Mouse (Mus musculus) liver, embryonic 12.5 days (tissue): ENCODE data around the gene Rrbp1. TPM values are rescaled to one million over a fixed set of nuclear protein-coding genes. Genes with fewer than 3 reads are reported as not detected.

Experiments
- ATAC-seq: fragments of 200-750 bp; cut with Nextera tagmentation; 2 replicates; pipeline ENCODE4 v1.8.0; 2017; ENCODE audit warnings: moderate number of reproducible peaks, mild to moderate bottlenecking, moderate library complexity
- H3K27ac ChIP-seq: fragments of 300-500 bp; sonication (generic); 2 replicates; pipeline ENCODE4 v1.5.1; 2016; ENCODE audit warnings: mild to moderate bottlenecking
- H3K27me3 ChIP-seq: fragments of 300-500 bp; sonication (generic); replicated peaks from 2 replicates; pipeline ENCODE4 v1.6.1; 2016; ENCODE audit warnings: mild to moderate bottlenecking, moderate library complexity
- H3K36me3 ChIP-seq: fragments of 300-500 bp; sonication (generic); 2 replicates; pipeline ENCODE4 v1.6.1; 2016; ENCODE audit warnings: mild to moderate bottlenecking, moderate library complexity
- H3K4me1 ChIP-seq: fragments of 300-500 bp; sonication (generic); 2 replicates; pipeline ENCODE4 v1.6.1; 2016
- H3K4me2 ChIP-seq: fragments of 300-500 bp; sonication (generic); 2 replicates; pipeline ENCODE4 v1.6.1; 2016; ENCODE audit warnings: mild to moderate bottlenecking, moderate library complexity
- H3K4me3 ChIP-seq: fragments of 300-500 bp; sonication (generic); 2 replicates; pipeline ENCODE4 v1.5.1; 2016; ENCODE audit warnings: mild to moderate bottlenecking, moderate library complexity
- H3K9ac ChIP-seq: fragments of 300-500 bp; sonication (generic); 2 replicates; pipeline ENCODE4 v1.6.1; 2016; ENCODE audit warnings: mild to moderate bottlenecking, moderate library complexity
- H3K9me3 ChIP-seq: fragments of 300-500 bp; sonication (generic); replicated peaks from 2 replicates; pipeline ENCODE4 v1.6.1; 2016; ENCODE audit warnings: mild to moderate bottlenecking, moderate library complexity
- WGBS: fragments of 180-500 bp; shearing (Covaris S2); methylation state at CpG from one replicate; pipeline ENCODE4 v1.1.7; 2016; ENCODE audit not compliant: insufficient replicate concordance; 5-methylcytosine and 5-hydroxymethylcytosine counted together
- polyA plus RNA-seq: library from polyadenylated mRNA; unstranded; fragments of >200 nt; fragmentation: Nextera tagmentation; extraction: Ambion mirVana; gene quantifications from 2 replicates; pipeline ENCODE4 v1.2.1, GENCODE M21; 2016

The Rrbp1 gene
- polyA plus RNA-seq, 1 experiment from 2014 or later, result 60.8 TPM

- 28% methylated on average over 6 of the region's 6 CpGs for WGBS
- 0 out of 2 replicates have a peak overlapping the region, but pooled peaks have one; percentile 36 for H3K9ac ChIP-seq
Observed at GRCm38 (mm10) chr2:143980781-143981398, 30.2 kb downstream of the Rrbp1 start.

GRCm38 (mm10) chr2:143978444-143979147, 32.5 kb downstream of the Rrbp1 start:
- H3K27ac ChIP-seq, result no peak overlapping the region
- 80% methylated on average over 8 of the region's 8 CpGs for WGBS
- H3K27me3 ChIP-seq, result no peaks in the 10 kb centered on the region
- peaks cover 50% of the 10 kb centered on the region for H3K4me1 ChIP-seq
- H3K9ac ChIP-seq, result no peak overlapping the region
- peaks cover 52% of the 10 kb centered on the region for H3K36me3 ChIP-seq
- no peak overlapping the region for H3K4me3 ChIP-seq
- no peaks in the 10 kb centered on the region for H3K9me3 ChIP-seq
- H3K4me2 ChIP-seq, result no peak overlapping the region
- no peak for ATAC-seq

More at GRCm38 (mm10) chr2:143980781-143981398, 30.2 kb downstream of the Rrbp1 start:
- Histone ChIP-seq H3K27ac (peak overlapping the region; percentile 71), H3K36me3 (peaks cover 53% of the 10 kb centered on the region), H3K4me3 (peak overlapping the region; percentile 4; the same call in 1 of the 2 replicates), H3K9me3 (no peaks in the 10 kb centered on the region), H3K4me1 (peaks cover 52% of the 10 kb centered on the region), H3K4me2 (peak overlapping the region; percentile 56), H3K27me3 (no peaks in the 10 kb centered on the region)
- peak; percentile 88 for ATAC-seq

GRCm38 (mm10) chr2:143975146-143975649, 35.9 kb downstream of the Rrbp1 start:
- Histone ChIP-seq H3K27me3 (no peaks in the 10 kb centered on the region), H3K36me3 (peaks cover 78% of the 10 kb centered on the region), H3K9me3 (no peaks in the 10 kb centered on the region), H3K4me3 (no peak overlapping the region), H3K9ac (no peak overlapping the region), H3K4me1 (peaks cover 20% of the 10 kb centered on the region; the same call in 1 of the 2 replicates), H3K4me2 (no peak overlapping the region), H3K27ac (no peak overlapping the region)
- ATAC-seq, result no peak
- WGBS, result 83% methylated on average over 5 of the region's 5 CpGs

DNA sequence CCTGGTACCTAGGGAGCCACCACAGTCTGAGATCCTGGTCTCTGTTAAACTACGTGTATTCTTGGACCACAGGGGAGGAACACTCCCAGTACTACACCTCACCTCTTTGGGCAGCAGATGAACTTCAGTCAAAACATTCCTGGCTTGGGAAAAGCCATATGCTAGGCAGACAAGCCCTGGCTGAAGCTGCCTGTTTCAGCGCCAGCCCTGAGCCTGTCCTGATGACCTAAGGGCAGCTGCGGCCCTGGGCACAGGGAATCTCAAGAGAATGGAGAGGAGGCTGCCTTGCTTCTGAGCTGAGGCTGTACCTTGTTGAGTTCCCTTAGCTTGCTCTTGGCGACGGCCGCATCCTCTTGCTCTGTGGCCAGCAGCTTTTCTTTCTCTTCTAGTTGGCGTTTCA, 37.9 kb downstream of the Rrbp1 start:
- 86% methylated on average over 7 of the region's 7 CpGs for WGBS
- Histone ChIP-seq H3K4me2 (no peak overlapping the region), H3K4me1 (0 out of 2 replicates have a peak, but pooled peaks cover 3% of the 10 kb centered on the region), H3K36me3 (peaks cover 82% of the 10 kb centered on the region), H3K9ac (no peak overlapping the region), H3K4me3 (no peak overlapping the region), H3K27ac (no peak overlapping the region), H3K9me3 (no peaks in the 10 kb centered on the region), H3K27me3 (no peaks in the 10 kb centered on the region)
- no peak for ATAC-seq

DNA sequence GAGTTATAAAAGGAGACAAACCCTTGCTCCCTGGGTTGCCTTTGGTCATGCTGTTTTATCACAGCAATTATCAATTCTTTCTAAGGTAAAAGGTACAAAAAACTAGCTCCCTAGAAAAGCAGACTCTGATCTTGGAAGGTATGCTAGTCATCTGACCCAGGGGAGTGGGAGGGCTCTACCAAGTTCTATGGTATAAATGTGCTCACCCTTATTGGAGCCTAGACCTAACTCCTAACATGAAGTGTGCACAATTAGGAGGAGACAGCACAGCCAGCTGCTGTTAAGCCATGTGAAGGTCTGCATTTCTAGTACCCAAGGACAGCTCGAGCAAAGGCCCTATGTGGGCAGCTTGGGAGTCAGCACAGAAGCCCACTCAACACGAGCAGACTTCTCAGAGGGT, 39.2 kb downstream of the Rrbp1 start:
- 69% methylated on average over 2 of the region's 2 CpGs for WGBS
- H3K36me3 ChIP-seq, result peaks cover 92% of the 10 kb centered on the region

DNA sequence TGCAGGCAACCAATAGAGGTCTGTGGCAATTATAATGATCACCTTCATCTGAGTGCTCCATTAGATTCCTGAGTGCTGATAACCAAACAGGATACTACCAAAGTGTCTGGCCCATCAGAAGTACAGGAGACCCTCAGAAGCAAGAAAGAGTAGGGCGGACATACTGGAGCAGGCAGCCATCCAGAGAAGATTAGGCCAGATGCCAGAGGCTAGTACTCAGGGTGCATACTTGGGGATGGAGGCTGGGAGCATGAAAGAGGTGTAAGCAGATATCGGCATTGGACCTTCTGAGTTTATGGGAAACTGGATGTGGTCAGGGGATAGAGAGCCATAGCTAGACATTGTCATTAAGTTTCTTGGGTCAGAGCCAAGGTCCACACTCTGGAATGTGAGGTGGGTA, 40.2 kb downstream of the Rrbp1 start:
- no peak for ATAC-seq
- Histone ChIP-seq H3K4me3 (no peak overlapping the region), H3K27ac (no peak overlapping the region), H3K9ac (no peak overlapping the region), H3K4me1 (no peaks in the 10 kb centered on the region), H3K9me3 (no peaks in the 10 kb centered on the region), H3K4me2 (no peak overlapping the region), H3K36me3 (peaks cover 98% of the 10 kb centered on the region), H3K27me3 (no peaks in the 10 kb centered on the region)
- 78% methylated on average over 2 of the region's 2 CpGs for WGBS

More for the DNA sequence above, 39.2 kb downstream of the Rrbp1 start:
- H3K9me3 ChIP-seq, result no peaks in the 10 kb centered on the region
- no peaks in the 10 kb centered on the region for H3K27me3 ChIP-seq
- no peak for ATAC-seq
- H3K27ac ChIP-seq, result no peak overlapping the region
- H3K4me1 ChIP-seq, result no peaks in the 10 kb centered on the region
- no peak overlapping the region for H3K4me2 ChIP-seq
- no peak overlapping the region for H3K4me3 ChIP-seq
- no peak overlapping the region for H3K9ac ChIP-seq

DNA sequence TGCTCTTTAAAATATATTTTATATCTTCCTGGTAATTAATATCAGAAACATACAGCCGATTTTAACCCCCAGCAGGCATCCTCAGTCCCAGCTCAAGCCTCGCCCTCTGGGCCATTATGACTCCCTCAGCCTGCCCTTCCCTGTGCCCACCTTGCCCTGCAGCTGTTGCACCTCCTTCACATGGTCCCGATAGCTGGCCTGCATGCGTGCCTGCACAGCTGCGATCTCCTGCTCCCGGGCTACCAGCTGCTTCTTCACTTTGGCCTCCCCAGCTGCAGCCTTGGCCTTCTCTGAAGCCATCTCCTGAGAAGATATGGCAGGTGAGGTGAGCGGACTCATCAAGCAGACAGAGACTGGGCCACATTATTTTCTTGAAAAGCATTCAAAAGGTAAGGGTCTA, 41.8 kb downstream of the Rrbp1 start:
- no peak overlapping the region for H3K4me3 ChIP-seq
- H3K36me3 ChIP-seq, result peaks cover 100% of the 10 kb centered on the region
- H3K27me3 ChIP-seq, result no peaks in the 10 kb centered on the region
- ATAC-seq, result no peak
- WGBS, result 76% methylated on average over 7 of the region's 7 CpGs
- no peak overlapping the region for H3K27ac ChIP-seq
- 0 out of 2 replicates have a peak, but pooled peaks cover under 1% of the 10 kb centered on the region for H3K4me1 ChIP-seq
- H3K4me2 ChIP-seq, result no peak overlapping the region
- no peak overlapping the region for H3K9ac ChIP-seq
- no peaks in the 10 kb centered on the region for H3K9me3 ChIP-seq

DNA sequence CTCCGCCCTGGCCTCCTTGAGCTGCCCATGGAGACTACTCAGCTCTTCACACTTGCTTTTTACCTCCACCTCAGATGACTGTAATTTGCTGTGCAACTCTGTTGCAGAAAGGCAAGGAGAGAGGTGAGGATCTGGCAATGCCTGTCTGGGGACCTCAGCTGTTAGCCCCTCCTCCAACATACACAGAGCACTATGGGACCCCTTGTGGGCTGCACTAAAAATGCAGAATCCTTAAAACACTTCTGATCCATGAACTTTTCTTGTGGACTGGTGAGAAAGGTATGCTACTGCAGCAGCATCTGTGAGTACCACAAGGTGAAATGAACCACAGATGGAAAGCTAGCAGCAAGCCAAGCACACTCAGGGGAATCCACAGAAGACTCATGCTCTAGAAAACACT, 47.7 kb downstream of the Rrbp1 start:
- H3K27ac ChIP-seq, result no peak overlapping the region
- no peaks in the 10 kb centered on the region for H3K27me3 ChIP-seq
- no peak overlapping the region for H3K9ac ChIP-seq
- no peak for ATAC-seq
- 0 out of 2 replicates have a peak, but pooled peaks cover 3% of the 10 kb centered on the region for H3K9me3 ChIP-seq
- 95% methylated on average over 1 of the region's 1 CpGs for WGBS
- H3K4me1 ChIP-seq, result peaks cover 4% of the 10 kb centered on the region; the same call in 1 of the 2 replicates
- no peak overlapping the region for H3K4me2 ChIP-seq
- H3K4me3 ChIP-seq, result no peak overlapping the region
- H3K36me3 ChIP-seq, result peaks cover 89% of the 10 kb centered on the region

DNA sequence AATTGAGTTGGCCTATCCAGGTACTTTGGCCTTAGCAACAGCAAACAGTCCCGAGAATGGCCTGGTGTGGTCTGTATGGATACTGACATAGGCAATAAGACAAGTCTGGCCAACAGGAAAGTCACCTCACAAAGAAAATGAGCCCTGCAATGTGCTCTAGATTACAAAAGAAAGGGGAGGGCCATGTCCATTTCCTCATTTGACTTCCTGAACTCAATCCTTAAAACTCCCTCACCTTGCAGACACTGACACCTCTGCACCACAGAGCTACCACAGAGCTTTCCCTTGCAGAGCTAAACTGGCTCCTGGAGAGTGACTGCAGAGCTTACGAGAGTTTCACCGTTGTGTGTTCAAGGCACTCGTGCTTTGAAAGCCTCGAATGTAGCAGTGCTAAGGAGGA, 48.9 kb downstream of the Rrbp1 start:
- Histone ChIP-seq H3K36me3 (peaks cover 89% of the 10 kb centered on the region), H3K4me1 (peaks cover 4% of the 10 kb centered on the region; the same call in 1 of the 2 replicates), H3K9me3 (0 out of 2 replicates have a peak, but pooled peaks cover 3% of the 10 kb centered on the region), H3K27ac (no peak overlapping the region), H3K4me3 (no peak overlapping the region), H3K27me3 (no peaks in the 10 kb centered on the region), H3K4me2 (no peak overlapping the region), H3K9ac (no peak overlapping the region)
- 79% methylated on average over 5 of the region's 5 CpGs for WGBS
- no peak for ATAC-seq

GRCm38 (mm10) chr2:143955746-143956145, 55.3 kb downstream of the Rrbp1 start:
- no peak overlapping the region for H3K27ac ChIP-seq
- no peaks in the 10 kb centered on the region for H3K4me1 ChIP-seq
- no peak overlapping the region for H3K9ac ChIP-seq
- peaks cover 89% of the 10 kb centered on the region for H3K36me3 ChIP-seq
- no peak for ATAC-seq
- 78% methylated on average over 4 of the region's 4 CpGs for WGBS
- no peak overlapping the region for H3K4me3 ChIP-seq
- H3K27me3 ChIP-seq, result no peaks in the 10 kb centered on the region
- 0 out of 2 replicates have a peak, but pooled peaks cover 3% of the 10 kb centered on the region for H3K9me3 ChIP-seq
- H3K4me2 ChIP-seq, result no peak overlapping the region

GRCm38 (mm10) chr2:143955004-143955403, 56.1 kb downstream of the Rrbp1 start:
- H3K4me1 ChIP-seq, result 0 out of 2 replicates have a peak, but pooled peaks cover under 1% of the 10 kb centered on the region
- no peaks in the 10 kb centered on the region for H3K27me3 ChIP-seq
- no peak overlapping the region for H3K4me3 ChIP-seq
- H3K9ac ChIP-seq, result no peak overlapping the region
- H3K27ac ChIP-seq, result no peak overlapping the region
- H3K4me2 ChIP-seq, result no peak overlapping the region
- WGBS, result 82% methylated on average over 4 of the region's 4 CpGs
- H3K9me3 ChIP-seq, result 0 out of 2 replicates have a peak, but pooled peaks cover 3% of the 10 kb centered on the region
- H3K36me3 ChIP-seq, result peaks cover 92% of the 10 kb centered on the region
- ATAC-seq, result no peak

DNA sequence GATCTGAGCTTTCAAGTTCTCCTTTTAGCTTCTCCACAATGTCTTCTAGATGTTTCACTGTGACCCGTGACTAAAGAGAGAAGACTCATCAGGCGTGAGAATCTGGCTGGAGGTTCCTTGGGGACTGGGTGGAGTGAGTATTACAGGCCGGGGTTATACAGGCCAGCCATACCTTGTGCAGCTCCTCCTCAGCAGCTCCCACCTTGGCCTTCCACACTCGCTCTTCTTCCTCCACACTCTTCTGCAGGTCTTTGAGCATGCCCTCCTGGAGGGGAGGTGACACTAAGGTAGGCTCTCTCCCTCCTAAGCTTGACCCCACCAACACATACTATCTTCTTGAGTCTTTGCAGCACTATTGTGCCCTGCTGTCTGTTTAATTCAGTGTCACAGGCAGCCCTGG, 57.1 kb downstream of the Rrbp1 start:
- ATAC-seq, result no peak
- 0 out of 2 replicates have a peak, but pooled peaks cover 7% of the 10 kb centered on the region for H3K4me1 ChIP-seq
- no peak overlapping the region for H3K9ac ChIP-seq
- no peak overlapping the region for H3K4me3 ChIP-seq
- WGBS, result 77% methylated on average over 4 of the region's 4 CpGs
- H3K27me3 ChIP-seq, result no peaks in the 10 kb centered on the region
- no peak overlapping the region for H3K4me2 ChIP-seq
- peaks cover 97% of the 10 kb centered on the region for H3K36me3 ChIP-seq
- no peak overlapping the region for H3K27ac ChIP-seq
- no peaks in the 10 kb centered on the region for H3K9me3 ChIP-seq
